Mouse (Mus musculus) activated CD4-positive, CD25-positive, alpha-beta regulatory T cell, adult 4 months (primary cell): ENCODE measurements around the gene Apoa2. TPM values are rescaled to one million over a fixed set of nuclear protein-coding genes. Genes with fewer than 3 reads are reported as not detected.

ENCODE experiments used
- ATAC-seq: one replicate; pipeline ENCODE4 v1.8.0; 2017
- polyA plus RNA-seq, 2 experiments: library from polyadenylated mRNA; unstranded; fragments of 100-300 nt; shearing (Covaris generic); gene quantifications; one replicate each; pipeline ENCODE4 v1.2.1; 2017

The Apoa2 gene
- not detected for polyA plus RNA-seq

GRCm38 (mm10) chr1:171224857-171225256 is at the start of gene Apoa2:
Apoa2 (plus strand) TSS chr1:171225054.
- ATAC-seq = no peak

- ATAC-seq = no peak
Measured at GRCm38 (mm10) chr1:171179487-171180171, 45.2 kb upstream of the Apoa2 start.

- no peak for ATAC-seq
Measured at GRCm38 (mm10) chr1:171183025-171183424, 41.8 kb upstream of the Apoa2 start.

- ATAC-seq = no peak
Measured at GRCm38 (mm10) chr1:171183620-171184019, 41.2 kb upstream of the Apoa2 start.

GRCm38 (mm10) chr1:171184314-171184713 is 40.5 kb upstream of the Apoa2 start:
- ATAC-seq = peak; percentile 90

- ATAC-seq = no peak
Measured at GRCm38 (mm10) chr1:171185655-171186054, 39.2 kb upstream of the Apoa2 start.

- ATAC-seq = no peak
Measured at GRCm38 (mm10) chr1:171187851-171188700, 36.8 kb upstream of the Apoa2 start.

GRCm38 (mm10) chr1:171189046-171189445 is 35.8 kb upstream of the Apoa2 start:
- ATAC-seq = no peak

GRCm38 (mm10) chr1:171189476-171190114 is 35.3 kb upstream of the Apoa2 start:
- ATAC-seq = no peak

GRCm38 (mm10) chr1:171190832-171191231 is 34.0 kb upstream of the Apoa2 start:
- ATAC-seq = no peak

GRCm38 (mm10) chr1:171192283-171192682 is 32.6 kb upstream of the Apoa2 start:
- no peak for ATAC-seq

GRCm38 (mm10) chr1:171193093-171193840 is 31.6 kb upstream of the Apoa2 start:
- no peak for ATAC-seq

- ATAC-seq = no peak
Measured at GRCm38 (mm10) chr1:171193911-171194830, 30.7 kb upstream of the Apoa2 start.

GRCm38 (mm10) chr1:171195046-171195822 is 29.6 kb upstream of the Apoa2 start:
- no peak for ATAC-seq

- ATAC-seq = no peak
Measured at GRCm38 (mm10) chr1:171195887-171196397, 28.9 kb upstream of the Apoa2 start, which contains the start of gene Pcp4l1. Pcp4l1 (minus strand) TSS chr1:171196268.

- no peak for ATAC-seq
Measured at GRCm38 (mm10) chr1:171199532-171199931, 25.3 kb upstream of the Apoa2 start.

- no peak for ATAC-seq
Measured at GRCm38 (mm10) chr1:171200769-171201168, 24.1 kb upstream of the Apoa2 start.

GRCm38 (mm10) chr1:171203471-171204248 is 21.2 kb upstream of the Apoa2 start:
- ATAC-seq = no peak

GRCm38 (mm10) chr1:171204249-171204644 is 20.6 kb upstream of the Apoa2 start:
- ATAC-seq = no peak
